Mouse (Mus musculus) forebrain, embryonic 13.5 days (tissue): Measurements from ENCODE around the gene Hopx. TPM values are rescaled to one million over a fixed set of nuclear protein-coding genes. Genes with fewer than 3 reads are reported as not detected.

Experiments
- ATAC-seq: fragments of 200-750 bp; cut with Nextera tagmentation; 2 replicates; pipeline ENCODE4 v1.8.0; 2017
- H3K27ac ChIP-seq: fragments of 300-500 bp; sonication (generic); 2 replicates; pipeline ENCODE4 v1.5.1; 2015; ENCODE audit warnings: inconsistent platforms, mild to moderate bottlenecking, moderate library complexity
- H3K27me3 ChIP-seq: fragments of 300-500 bp; sonication (generic); 2 replicates; pipeline ENCODE4 v1.6.1; 2015; ENCODE audit warnings: mild to moderate bottlenecking, inconsistent platforms
- H3K36me3 ChIP-seq: fragments of 300-500 bp; sonication (generic); 2 replicates; pipeline ENCODE4 v1.6.1; 2015; ENCODE audit warnings: mild to moderate bottlenecking, inconsistent platforms; ENCODE audit not compliant: poor library complexity, severe bottlenecking
- H3K4me1 ChIP-seq: fragments of 300-500 bp; sonication (generic); 2 replicates; pipeline ENCODE4 v1.6.1; 2015; ENCODE audit warnings: inconsistent platforms
- H3K4me2 ChIP-seq: fragments of 300-500 bp; sonication (generic); 2 replicates; pipeline ENCODE4 v1.6.1; 2015; ENCODE audit warnings: inconsistent platforms, mild to moderate bottlenecking, moderate library complexity
- H3K4me3 ChIP-seq: fragments of 300-500 bp; sonication (generic); 2 replicates; pipeline ENCODE4 v1.5.1; 2015; ENCODE audit warnings: mild to moderate bottlenecking, inconsistent platforms
- H3K9ac ChIP-seq: fragments of 300-500 bp; sonication (generic); 2 replicates; pipeline ENCODE4 v1.6.1; 2015; ENCODE audit warnings: mild to moderate bottlenecking, inconsistent platforms
- H3K9me3 ChIP-seq: fragments of 300-500 bp; sonication (generic); replicated peaks from 2 replicates; pipeline ENCODE4 v1.6.1; 2016; ENCODE audit warnings: inconsistent platforms
- WGBS: fragments of 180-500 bp; shearing (Covaris S2); methylation state at CpG from one replicate; pipeline ENCODE4 v1.1.7; 2015; 5-methylcytosine and 5-hydroxymethylcytosine counted together
- polyA plus RNA-seq: library from polyadenylated mRNA; unstranded; fragments of >200 nt; fragmentation: Nextera tagmentation; extraction: Ambion mirVana; gene quantifications from 2 replicates; pipeline ENCODE4 v1.2.1, GENCODE M21; 2015

Gene Hopx
- polyA plus RNA-seq, 1 experiment from 2014 or later: 1.5 TPM

DNA sequence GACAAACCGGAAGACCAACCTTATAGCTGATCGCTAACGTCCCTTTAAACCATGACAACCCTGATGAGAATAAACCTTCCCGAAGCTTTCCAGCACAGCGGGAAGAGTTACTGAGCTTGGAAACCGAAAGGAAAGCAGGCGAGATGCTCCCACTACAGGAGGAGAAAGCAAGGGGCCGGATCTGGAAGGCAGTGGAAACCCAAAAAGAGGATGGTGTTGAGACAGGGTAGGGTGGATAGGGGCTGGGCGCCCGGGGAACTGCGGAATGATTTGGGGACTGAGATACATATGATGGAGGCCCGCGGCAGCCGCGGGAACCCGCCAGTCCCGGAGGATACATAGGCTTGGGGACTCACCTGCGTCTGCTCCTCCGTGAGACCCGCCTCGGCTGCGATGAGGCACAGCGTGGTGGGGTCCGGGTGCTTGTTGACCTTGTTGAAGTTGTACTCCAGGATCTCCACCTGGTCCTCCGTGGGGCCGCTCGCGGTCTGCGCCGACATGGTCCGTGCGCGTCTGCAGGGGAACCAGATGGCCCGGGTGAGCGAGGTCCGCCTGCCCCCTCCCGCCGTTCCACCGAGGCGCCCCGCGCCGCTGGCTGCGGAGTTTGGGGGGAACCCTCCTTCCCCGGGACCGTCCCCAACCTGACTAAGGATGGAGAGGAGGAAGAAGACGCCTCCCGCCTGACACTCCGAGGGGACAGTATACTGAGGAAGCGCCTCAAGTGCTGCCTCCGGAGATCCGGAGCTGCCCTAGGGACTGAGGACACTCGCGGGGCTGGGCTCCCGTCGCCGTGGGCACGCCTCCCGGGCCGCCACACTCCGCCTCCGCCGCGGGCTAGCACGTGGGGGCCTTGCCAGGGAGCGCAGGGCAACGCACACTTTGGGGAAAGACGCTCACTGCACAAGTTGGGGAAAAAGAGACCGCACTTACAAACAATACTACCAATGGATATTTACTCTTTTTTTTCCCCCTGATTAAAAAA is 20.1 kb downstream of the Hopx start:
- Histone ChIP-seq H3K36me3 (no peaks in the 10 kb centered on the region), H3K27me3 (peaks cover 70% of the 10 kb centered on the region), H3K9ac (peak overlapping the region; percentile 70), H3K4me2 (peak overlapping the region; percentile 100), H3K4me1 (peaks cover 24% of the 10 kb centered on the region), H3K4me3 (peak overlapping the region; percentile 64), H3K9me3 (no peaks in the 10 kb centered on the region), H3K27ac (no peak overlapping the region)
- ATAC-seq: peak; percentile 85
- under 1% methylated on average over 67 of the region's 69 CpGs for WGBS

DNA sequence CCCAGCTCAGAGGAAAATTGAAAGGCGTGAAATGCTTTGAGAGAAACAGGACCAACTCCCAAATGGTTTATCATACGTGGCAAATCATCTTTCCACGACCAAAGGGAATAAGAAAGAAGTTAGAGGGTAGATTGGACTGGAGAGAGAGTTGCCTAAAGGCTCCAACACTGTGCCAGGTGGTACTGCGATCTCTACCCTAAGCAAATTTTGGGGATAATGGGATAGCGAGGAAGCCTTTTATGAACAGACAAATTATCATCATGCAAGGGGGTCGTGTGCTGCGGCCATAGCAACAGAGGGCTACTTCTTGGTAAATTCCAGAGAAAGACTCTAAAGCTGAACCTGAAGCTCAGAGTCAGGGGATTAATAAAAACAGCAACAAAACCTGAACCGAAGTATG is 21.0 kb downstream of the Hopx start:
- no peak for ATAC-seq
- peaks cover 27% of the 10 kb centered on the region for H3K4me1 ChIP-seq
- H3K4me3 ChIP-seq: peak overlapping the region; percentile 64
- H3K9me3 ChIP-seq: no peaks in the 10 kb centered on the region
- H3K4me2 ChIP-seq: peak overlapping the region; percentile 100
- 21% methylated on average over 8 of the region's 8 CpGs for WGBS
- peak overlapping the region; percentile 70 for H3K9ac ChIP-seq
- no peak overlapping the region for H3K27ac ChIP-seq
- no peaks in the 10 kb centered on the region for H3K36me3 ChIP-seq
- H3K27me3 ChIP-seq: peaks cover 65% of the 10 kb centered on the region

DNA sequence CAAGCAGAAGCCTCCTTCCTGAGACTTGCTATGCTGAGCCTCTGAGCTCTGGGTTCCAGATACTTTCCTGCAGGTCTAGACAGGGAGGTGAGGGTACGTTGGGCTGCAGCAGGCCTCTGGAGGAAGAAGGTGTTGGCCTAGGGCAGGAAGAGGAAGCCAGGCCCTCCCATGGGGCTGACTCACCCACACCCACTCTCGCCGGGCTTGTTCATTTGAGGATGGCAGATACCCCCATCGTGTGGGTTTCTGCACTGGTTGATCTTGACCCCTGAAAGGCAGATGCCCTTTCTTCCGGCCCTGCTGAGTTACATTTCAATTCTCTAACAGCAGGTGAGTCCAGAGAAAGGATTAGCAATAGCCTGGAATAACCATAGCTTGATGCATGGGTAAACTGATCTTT is 22.4 kb downstream of the Hopx start:
- ATAC-seq: no peak
- no peak overlapping the region for H3K27ac ChIP-seq
- H3K9me3 ChIP-seq: no peaks in the 10 kb centered on the region
- H3K36me3 ChIP-seq: no peaks in the 10 kb centered on the region
- peaks cover 27% of the 10 kb centered on the region for H3K4me1 ChIP-seq
- H3K27me3 ChIP-seq: peaks cover 63% of the 10 kb centered on the region
- H3K4me3 ChIP-seq: no peak overlapping the region
- H3K9ac ChIP-seq: no peak overlapping the region
- no peak overlapping the region for H3K4me2 ChIP-seq
- 76% methylated on average over 5 of the region's 5 CpGs for WGBS

DNA sequence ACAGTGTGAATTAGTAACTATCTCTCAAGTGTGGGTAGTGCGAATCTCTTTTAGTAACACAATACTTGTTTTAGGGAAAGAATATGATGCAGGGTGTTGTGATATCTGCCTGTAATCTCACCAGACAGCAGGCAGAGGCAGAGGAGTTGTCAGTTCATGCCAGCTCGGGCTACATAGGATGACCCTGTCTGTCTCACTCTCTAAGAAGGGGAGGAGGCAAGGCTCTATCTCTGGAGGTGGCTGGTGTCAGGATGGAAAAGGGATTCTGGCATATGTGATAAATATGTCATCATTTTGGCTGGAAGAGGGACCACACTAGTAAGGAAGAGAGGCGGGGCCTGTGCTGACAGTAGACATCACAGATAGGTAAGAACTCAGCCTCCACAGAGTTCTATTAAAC is 23.0 kb downstream of the Hopx start:
- ATAC-seq: no peak
- Histone ChIP-seq H3K4me3 (no peak overlapping the region), H3K4me2 (no peak overlapping the region), H3K27ac (no peak overlapping the region), H3K9me3 (no peaks in the 10 kb centered on the region), H3K27me3 (peaks cover 57% of the 10 kb centered on the region), H3K9ac (no peak overlapping the region), H3K4me1 (peaks cover 27% of the 10 kb centered on the region), H3K36me3 (no peaks in the 10 kb centered on the region)
- WGBS: 80% methylated on average over 3 of the region's 3 CpGs

DNA sequence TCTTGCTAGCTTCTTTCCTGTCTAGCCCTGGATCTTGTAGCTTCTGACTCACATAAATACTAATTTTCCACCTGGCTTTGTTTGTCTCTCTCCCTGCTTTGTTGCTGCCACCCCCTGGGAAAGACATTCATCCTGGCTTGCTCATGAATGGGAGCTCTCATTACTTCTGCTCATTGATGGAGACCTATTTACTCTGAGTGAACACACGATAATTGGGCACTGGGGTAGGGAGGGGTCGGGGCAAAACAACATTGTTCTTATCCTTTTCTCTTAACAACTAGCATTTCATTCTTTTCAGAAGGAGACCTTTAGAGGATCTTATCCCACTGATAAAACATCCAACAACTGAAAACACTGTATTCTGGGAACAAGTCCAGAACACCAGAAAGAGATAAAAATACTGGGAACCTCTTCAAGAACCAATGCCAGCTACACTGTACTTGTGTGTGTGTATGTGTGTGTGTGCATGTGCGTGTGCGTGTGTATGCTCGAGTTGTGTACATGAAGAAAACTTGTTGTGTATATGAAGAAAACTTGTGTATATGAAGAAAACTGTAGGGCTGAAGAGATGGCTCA is 24.3 kb downstream of the Hopx start:
- peak; percentile 73 for ATAC-seq

DNA sequence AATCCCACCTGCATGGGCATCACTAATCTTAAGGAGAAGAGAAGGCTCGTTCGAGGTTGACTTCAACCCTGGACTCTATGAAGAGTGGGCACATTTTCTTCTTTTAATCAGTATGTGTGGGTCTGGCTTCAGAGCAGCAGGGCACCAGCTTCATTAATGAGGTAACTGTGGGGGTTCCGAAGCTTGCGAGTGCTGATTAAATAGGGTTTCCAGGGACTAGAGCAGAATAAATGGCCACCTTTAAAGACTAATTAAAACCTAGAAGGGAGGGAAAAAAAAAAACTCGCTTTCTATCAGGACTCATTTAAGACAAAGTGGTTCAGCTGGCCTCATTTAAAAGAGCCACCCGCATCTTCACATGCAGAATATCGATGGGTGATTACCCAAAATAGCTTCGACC is 25.0 kb downstream of the Hopx start:
- H3K36me3 ChIP-seq: no peaks in the 10 kb centered on the region
- peaks cover 38% of the 10 kb centered on the region for H3K27me3 ChIP-seq
- H3K27ac ChIP-seq: peak overlapping the region; percentile 76
- ATAC-seq: peak; percentile 47
- H3K4me1 ChIP-seq: peaks cover 21% of the 10 kb centered on the region
- WGBS: 6% methylated on average over 8 of the region's 8 CpGs
- no peaks in the 10 kb centered on the region for H3K9me3 ChIP-seq
- no peak overlapping the region for H3K9ac ChIP-seq
- 0 out of 2 replicates have a peak overlapping the region, but pooled peaks have one; percentile 6 for H3K4me2 ChIP-seq
- H3K4me3 ChIP-seq: no peak overlapping the region

More for the DNA sequence above, 24.3 kb downstream of the Hopx start:
- no peaks in the 10 kb centered on the region for H3K36me3 ChIP-seq
- no peak overlapping the region for H3K9ac ChIP-seq
- H3K27me3 ChIP-seq: peaks cover 44% of the 10 kb centered on the region
- WGBS: 19% methylated on average over 5 of the region's 5 CpGs
- 0 out of 2 replicates have a peak overlapping the region, but pooled peaks have one; percentile 25 for H3K27ac ChIP-seq
- peaks cover 27% of the 10 kb centered on the region for H3K4me1 ChIP-seq
- H3K4me2 ChIP-seq: 0 out of 2 replicates have a peak overlapping the region, but pooled peaks have one; percentile 6
- no peaks in the 10 kb centered on the region for H3K9me3 ChIP-seq
- no peak overlapping the region for H3K4me3 ChIP-seq

DNA sequence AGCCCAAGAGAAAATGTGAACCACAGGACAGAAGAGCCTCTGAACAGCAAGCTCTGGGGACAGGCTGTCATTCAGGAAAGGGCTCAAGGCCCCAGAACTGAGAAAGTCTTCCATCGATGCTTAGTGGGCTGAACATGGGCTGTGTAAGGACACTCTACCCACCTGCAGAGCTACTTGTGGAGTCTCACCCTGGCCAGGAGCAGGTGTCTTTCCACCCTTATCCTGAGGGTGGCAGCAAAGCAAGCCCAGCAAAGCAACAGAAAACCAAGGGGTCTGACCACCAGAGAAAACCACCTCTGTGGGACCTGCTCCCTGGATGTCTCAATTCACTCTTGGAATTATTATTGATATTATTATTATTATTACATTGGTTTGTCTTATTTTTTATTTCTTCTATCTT is 25.6 kb downstream of the Hopx start:
- no peak overlapping the region for H3K9ac ChIP-seq
- WGBS: 35% methylated on average over 1 of the region's 1 CpGs
- ATAC-seq: 0 out of 2 replicates have a peak, but pooled peaks have one; percentile 14
- H3K4me1 ChIP-seq: peaks cover 19% of the 10 kb centered on the region
- no peak overlapping the region for H3K4me3 ChIP-seq
- H3K27me3 ChIP-seq: peaks cover 38% of the 10 kb centered on the region
- no peaks in the 10 kb centered on the region for H3K36me3 ChIP-seq
- no peak overlapping the region for H3K27ac ChIP-seq
- no peak overlapping the region for H3K4me2 ChIP-seq
- H3K9me3 ChIP-seq: no peaks in the 10 kb centered on the region

DNA sequence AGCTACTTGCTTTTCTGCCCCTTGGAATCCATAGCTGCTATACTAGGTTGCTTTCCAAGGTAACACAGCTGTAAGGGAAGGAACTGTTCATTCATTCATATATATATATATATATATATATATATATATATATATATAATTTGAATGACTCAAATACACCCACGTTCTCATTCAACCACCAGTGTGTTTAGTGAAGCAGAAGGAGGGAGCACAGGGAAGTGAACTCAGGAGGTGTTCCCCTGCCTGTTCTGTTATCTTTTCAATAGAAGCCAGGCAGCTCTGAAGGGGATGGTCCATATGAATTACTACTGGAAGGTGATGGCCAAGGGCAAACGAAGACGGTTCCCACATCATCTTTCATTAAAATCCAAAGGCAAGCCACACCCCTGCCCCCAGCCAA is 27.8 kb downstream of the Hopx start:
- 79% methylated on average over 3 of the region's 3 CpGs for WGBS
- Histone ChIP-seq H3K4me1 (peaks cover 14% of the 10 kb centered on the region), H3K36me3 (no peaks in the 10 kb centered on the region), H3K9ac (no peak overlapping the region), H3K27ac (no peak overlapping the region), H3K27me3 (peaks cover 22% of the 10 kb centered on the region), H3K4me3 (no peak overlapping the region), H3K9me3 (no peaks in the 10 kb centered on the region), H3K4me2 (no peak overlapping the region)
- no peak for ATAC-seq

DNA sequence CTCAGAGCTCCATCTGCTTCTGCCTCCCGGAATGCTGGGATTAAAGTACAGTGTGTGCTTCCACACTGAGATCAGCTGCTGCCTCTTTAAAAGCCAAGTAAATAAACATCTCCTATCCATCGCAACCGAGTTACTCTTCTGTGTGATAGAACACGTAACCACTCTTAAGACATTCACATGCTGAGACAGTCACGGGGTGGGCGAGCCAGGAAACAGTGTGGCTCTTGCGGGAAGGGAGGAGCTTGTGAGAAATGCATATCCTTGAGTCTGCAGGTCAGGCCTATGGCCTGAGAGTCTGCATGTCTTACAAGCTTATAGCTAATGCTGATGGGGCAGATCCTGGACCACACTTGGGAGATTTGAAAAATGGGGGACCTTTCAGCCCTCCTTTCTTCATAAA is 28.4 kb downstream of the Hopx start:
- peaks cover 14% of the 10 kb centered on the region for H3K4me1 ChIP-seq
- 93% methylated on average over 7 of the region's 7 CpGs for WGBS
- no peak overlapping the region for H3K9ac ChIP-seq
- H3K9me3 ChIP-seq: no peaks in the 10 kb centered on the region
- H3K27me3 ChIP-seq: peaks cover 16% of the 10 kb centered on the region
- no peak for ATAC-seq
- H3K4me3 ChIP-seq: no peak overlapping the region
- no peaks in the 10 kb centered on the region for H3K36me3 ChIP-seq
- no peak overlapping the region for H3K4me2 ChIP-seq
- H3K27ac ChIP-seq: no peak overlapping the region

DNA sequence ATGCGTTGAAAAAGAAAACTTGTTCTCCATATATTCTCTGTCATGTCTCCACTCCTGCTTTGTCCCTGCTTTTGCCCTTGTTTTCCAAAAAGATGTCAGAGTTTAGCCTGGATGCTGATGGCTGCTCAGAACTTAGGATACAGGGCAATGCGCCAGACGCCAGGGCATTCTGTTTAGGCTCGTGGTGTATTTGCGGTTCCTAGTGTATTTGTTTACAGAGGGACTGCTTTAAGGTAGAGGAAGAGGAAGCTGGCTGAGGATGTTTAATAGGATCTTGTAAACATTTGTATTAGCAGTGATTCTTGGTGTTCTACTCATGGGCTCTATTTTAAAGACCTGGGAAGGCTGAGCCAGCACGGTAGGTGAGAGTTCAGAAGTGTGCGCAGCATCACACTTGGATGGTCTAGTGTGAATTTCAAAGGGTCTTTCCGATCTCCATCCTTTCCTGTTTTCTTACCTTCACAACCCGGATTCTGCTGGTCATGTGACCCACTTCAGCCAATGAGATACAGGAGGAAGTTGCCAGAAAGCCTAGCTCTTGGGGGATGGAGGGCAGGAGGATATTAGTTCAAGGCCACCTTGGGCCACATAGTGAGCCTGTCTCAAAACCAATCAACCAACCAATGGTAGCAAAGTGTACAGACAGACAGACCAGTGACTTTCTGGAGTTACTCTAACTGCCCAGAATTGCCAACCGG is 29.0 kb downstream of the Hopx start:
- H3K9me3 ChIP-seq: no peaks in the 10 kb centered on the region
- H3K4me1 ChIP-seq: peaks cover 14% of the 10 kb centered on the region
- peaks cover 14% of the 10 kb centered on the region for H3K27me3 ChIP-seq
- no peaks in the 10 kb centered on the region for H3K36me3 ChIP-seq
- WGBS: 86% methylated on average over 10 of the region's 10 CpGs
- no peak overlapping the region for H3K4me3 ChIP-seq
- ATAC-seq: no peak
- H3K27ac ChIP-seq: no peak overlapping the region
- no peak overlapping the region for H3K4me2 ChIP-seq
- H3K9ac ChIP-seq: no peak overlapping the region

DNA sequence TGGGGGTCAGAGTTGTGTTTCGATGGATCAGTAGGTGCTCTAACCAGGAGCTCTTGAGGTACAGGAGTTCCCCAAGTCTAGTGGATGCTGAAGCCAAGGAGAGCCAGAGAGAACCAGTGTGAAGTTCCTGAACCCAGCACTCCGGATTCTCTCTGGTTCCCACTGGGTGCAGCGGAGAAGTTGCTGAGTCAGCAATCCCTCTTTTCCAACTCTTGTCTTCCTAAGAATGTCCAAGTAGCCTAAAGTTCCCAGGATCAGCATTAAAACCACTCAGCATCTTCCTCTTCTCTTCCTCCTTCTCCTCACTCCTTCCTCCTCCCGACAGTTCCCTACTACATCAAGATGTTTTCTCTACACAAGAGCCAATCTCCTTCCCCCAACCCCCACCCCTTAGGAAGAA is 30.5 kb downstream of the Hopx start:
- ATAC-seq: no peak
- WGBS: 91% methylated on average over 4 of the region's 4 CpGs
- no peaks in the 10 kb centered on the region for H3K9me3 ChIP-seq
- no peak overlapping the region for H3K4me3 ChIP-seq
- no peak overlapping the region for H3K4me2 ChIP-seq
- H3K27me3 ChIP-seq: peaks cover 14% of the 10 kb centered on the region
- no peak overlapping the region for H3K9ac ChIP-seq
- H3K27ac ChIP-seq: no peak overlapping the region
- no peaks in the 10 kb centered on the region for H3K4me1 ChIP-seq
- no peaks in the 10 kb centered on the region for H3K36me3 ChIP-seq

DNA sequence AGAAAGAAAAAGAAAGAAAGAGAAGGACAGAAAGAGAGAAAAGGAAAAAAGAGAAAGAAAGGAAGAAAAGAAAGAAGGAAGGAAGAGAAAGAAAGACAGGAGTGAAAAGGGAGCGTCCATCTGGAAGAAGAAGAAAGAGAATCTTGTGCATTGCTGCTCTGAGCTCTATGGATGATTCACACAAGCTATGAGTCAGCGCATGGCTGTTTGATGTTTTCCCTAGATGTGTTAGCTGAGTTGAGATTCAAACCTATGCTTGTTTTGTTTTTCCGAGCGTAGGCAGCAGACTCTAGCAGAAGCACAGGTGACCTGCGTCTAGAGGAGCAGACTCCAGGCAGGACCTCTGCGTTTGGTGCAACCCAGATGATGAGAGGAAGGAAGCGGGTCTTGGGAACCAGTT is 32.2 kb downstream of the Hopx start:
- Histone ChIP-seq H3K9ac (no peak overlapping the region), H3K4me2 (no peak overlapping the region), H3K27me3 (no peaks in the 10 kb centered on the region), H3K36me3 (no peaks in the 10 kb centered on the region), H3K9me3 (no peaks in the 10 kb centered on the region), H3K27ac (no peak overlapping the region), H3K4me3 (no peak overlapping the region), H3K4me1 (no peaks in the 10 kb centered on the region)
- ATAC-seq: no peak
- 85% methylated on average over 7 of the region's 7 CpGs for WGBS
